Mouse (Mus musculus) spleen, adult 2 months (tissue): ENCODE measurements around the gene Sash1.

Experiments
- CTCF ChIP-seq: fragments of 200-500 bp; IDR thresholded peaks from 2 replicates; pipeline ENCODE4 v1.5.1; 2011; ENCODE audit warnings: mild to moderate bottlenecking, inconsistent platforms; ENCODE audit not compliant: insufficient read depth, insufficient read length, insufficient replicate concordance; ENCODE audit errors: extremely low read depth
- POLR2A ChIP-seq: fragments of 200-500 bp; IDR thresholded peaks from 2 replicates; pipeline ENCODE4 v1.6.1; 2011; ENCODE audit warnings: low read depth, low read length, inconsistent platforms

GRCm38 (mm10) chr10:8717171-8717570, 168.7 kb downstream of the Sash1 start:
- TF ChIP-seq CTCF: no peak
- no peak for TF ChIP-seq POLR2A
